Mouse (Mus musculus) liver, adult 2 months (tissue): ENCODE measurements around the gene Grin2c. TPM values are rescaled to one million over a fixed set of nuclear protein-coding genes. Genes with fewer than 3 reads are reported as not detected.

Source experiments
- DNase-seq: peaks from one replicate; pipeline ENCODE4 v3.0.0-alpha.2; 2011; ENCODE audit warnings: low read depth, low spot score; ENCODE audit errors: extremely low read depth
- H3K27ac ChIP-seq: fragments of 200-500 bp; replicated peaks from 2 replicates; pipeline ENCODE4 v1.5.1; 2012; ENCODE audit warnings: low read depth, mild to moderate bottlenecking, control low read depth, inconsistent platforms, low read length; ENCODE audit not compliant: insufficient read depth
- H3K27me3 ChIP-seq: fragments of 200-500 bp; 2 replicates; pipeline ENCODE4 v1.6.1; 2012; ENCODE audit warnings: mild to moderate bottlenecking, moderate library complexity, low read length, inconsistent platforms; ENCODE audit not compliant: control insufficient read depth, insufficient read depth
- H3K36me3 ChIP-seq: fragments of 200-500 bp; 2 replicates; pipeline ENCODE4 v1.6.1; 2012; ENCODE audit warnings: low read length, inconsistent platforms; ENCODE audit not compliant: control insufficient read depth, insufficient read depth
- H3K4me1 ChIP-seq: fragments of 200-500 bp; 2 replicates; pipeline ENCODE4 v1.6.1; 2011; ENCODE audit warnings: low read length; ENCODE audit not compliant: control insufficient read depth, insufficient read depth
- H3K4me3 ChIP-seq: fragments of 200-500 bp; 2 replicates; pipeline ENCODE4 v1.5.1; 2011; ENCODE audit warnings: low read depth, mild to moderate bottlenecking, control low read depth, low read length, moderate library complexity; ENCODE audit not compliant: insufficient read depth
- H3K79me2 ChIP-seq: fragments of 200-500 bp; 2 replicates; pipeline ENCODE4 v1.6.1; 2012; ENCODE audit warnings: inconsistent platforms, mild to moderate bottlenecking, low read length, moderate library complexity; ENCODE audit not compliant: control insufficient read depth, insufficient read depth
- H3K9ac ChIP-seq: fragments of 200-500 bp; 2 replicates; pipeline ENCODE4 v1.6.1; 2012; ENCODE audit warnings: low read depth, mild to moderate bottlenecking, control low read depth, inconsistent platforms, low read length
- CTCF ChIP-seq: fragments of 200-500 bp; IDR thresholded peaks from 2 replicates; pipeline ENCODE4 v1.5.1; 2011; ENCODE audit warnings: low read depth, low read length, control low read depth
- POLR2A ChIP-seq: fragments of 200-500 bp; IDR thresholded peaks from 2 replicates; pipeline ENCODE4 v1.6.1; 2011; ENCODE audit warnings: low read length, control low read depth; ENCODE audit not compliant: insufficient read depth; ENCODE audit errors: extremely low read depth
- WGBS: fragments of 180-500 bp; shearing (Covaris S2); methylation state at CpG from one replicate; pipeline ENCODE4 v1.1.7; 2018; 5-methylcytosine and 5-hydroxymethylcytosine counted together
- polyA plus RNA-seq: library from polyadenylated mRNA; depleted of rRNA; stranded (reverse); fragments of >200 nt; gene quantifications from 2 replicates; pipeline ENCODE4 v1.2.3, GENCODE M21; 2012
- total RNA-seq: library from RNA; depleted of rRNA; stranded (reverse); fragments of >200 nt; gene quantifications from 2 replicates; pipeline ENCODE4 v1.2.3, GENCODE M21; 2014

The Grin2c gene
- total and polyA plus RNA-seq, 2 experiments: 0.07 TPM; not detected in 1

DNA sequence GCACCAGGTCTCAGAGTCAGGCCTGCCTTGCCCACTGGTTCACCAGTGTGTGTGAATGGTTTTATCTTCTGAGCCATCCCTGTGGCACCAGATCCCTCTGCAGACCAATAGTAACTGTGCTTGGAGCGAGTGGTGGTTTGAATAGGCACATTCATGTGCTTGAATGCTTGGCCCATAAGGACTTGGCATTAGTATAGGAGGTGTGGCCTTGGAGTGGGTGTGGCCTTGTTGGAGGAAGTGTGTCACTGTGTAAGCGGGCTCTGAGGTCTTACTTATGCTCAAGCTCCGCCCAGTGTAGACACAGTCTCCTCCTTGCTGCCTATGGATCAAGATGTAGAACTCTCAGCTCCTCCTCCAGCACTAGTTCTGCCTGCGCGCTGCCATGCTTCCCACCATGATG, 20.3 kb upstream of the Grin2c start:
- no peak for TF ChIP-seq CTCF
- TF ChIP-seq POLR2A: no peak
- WGBS: 79% methylated on average over 5 of the region's 5 CpGs
- peak; percentile 58 for DNase-seq
- Histone ChIP-seq H3K27ac (no peak overlapping the region), H3K79me2 (peaks cover 16% of the 10 kb centered on the region; the same call in 1 of the 2 replicates), H3K4me3 (no peak overlapping the region), H3K4me1 (peaks cover 19% of the 10 kb centered on the region), H3K36me3 (peaks cover 20% of the 10 kb centered on the region; the same call in 1 of the 2 replicates), H3K27me3 (no peaks in the 10 kb centered on the region), H3K9ac (no peak overlapping the region)

DNA sequence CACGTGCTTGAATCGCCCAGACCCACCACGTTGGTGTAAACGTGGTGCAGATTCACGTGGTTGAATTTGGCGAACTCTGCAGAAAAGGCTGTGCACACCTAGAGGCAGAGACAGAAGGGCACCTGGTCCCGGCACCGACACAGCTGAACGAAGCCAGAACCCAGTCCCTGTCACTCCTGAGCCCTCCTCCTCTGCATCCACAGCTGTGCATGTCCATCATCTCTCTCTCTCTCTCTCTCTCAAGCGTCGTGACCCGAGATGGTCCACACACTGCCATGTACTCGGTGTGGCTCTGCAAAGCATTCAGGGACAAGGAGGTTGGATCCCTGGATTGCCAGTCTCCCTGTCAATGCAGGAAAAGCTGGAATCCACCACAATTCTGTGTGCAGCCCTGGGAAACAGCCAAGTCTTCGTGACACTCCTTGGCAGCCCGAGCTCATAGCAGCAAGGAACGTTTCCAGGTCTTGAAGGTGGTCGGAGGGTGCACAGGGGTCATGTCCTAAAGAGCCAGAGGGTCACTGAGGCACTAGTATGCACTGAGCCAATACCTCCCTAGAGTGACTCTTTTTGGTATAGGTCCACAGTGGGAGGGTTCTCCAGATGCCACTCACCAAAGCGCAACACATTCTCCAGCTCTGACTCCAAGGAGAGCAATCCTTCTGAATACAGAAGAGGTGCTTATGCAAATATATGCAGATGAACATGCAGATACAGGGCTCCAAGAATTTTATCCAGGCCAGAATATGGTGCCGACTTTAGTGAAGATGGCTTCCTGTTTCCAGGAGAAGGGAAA, 19.4 kb upstream of the Grin2c start:
- Histone ChIP-seq H3K4me1 (peaks cover 10% of the 10 kb centered on the region), H3K27ac (no peak overlapping the region), H3K36me3 (peaks cover 20% of the 10 kb centered on the region; the same call in 1 of the 2 replicates), H3K79me2 (peaks cover 11% of the 10 kb centered on the region; the same call in 1 of the 2 replicates), H3K9ac (no peak overlapping the region), H3K4me3 (no peak overlapping the region), H3K27me3 (no peaks in the 10 kb centered on the region)
- 84% methylated on average over 19 of the region's 19 CpGs for WGBS
- TF ChIP-seq CTCF (no peak), POLR2A (no peak)
- no peak for DNase-seq

GRCm38 (mm10) chr11:115285282-115285681, 18.2 kb upstream of the Grin2c start:
- Histone ChIP-seq H3K36me3 (peaks cover 17% of the 10 kb centered on the region; the same call in 1 of the 2 replicates), H3K4me1 (peaks cover 2% of the 10 kb centered on the region; the same call in 1 of the 2 replicates), H3K4me3 (no peak overlapping the region), H3K79me2 (peaks cover 6% of the 10 kb centered on the region; the same call in 1 of the 2 replicates), H3K9ac (peak overlapping the region; percentile 19; the same call in 1 of the 2 replicates), H3K27me3 (no peaks in the 10 kb centered on the region), H3K27ac (no peak overlapping the region)
- DNase-seq: no peak
- WGBS: 68% methylated on average over 4 of the region's 4 CpGs
- TF ChIP-seq CTCF (no peak), POLR2A (no peak)

DNA sequence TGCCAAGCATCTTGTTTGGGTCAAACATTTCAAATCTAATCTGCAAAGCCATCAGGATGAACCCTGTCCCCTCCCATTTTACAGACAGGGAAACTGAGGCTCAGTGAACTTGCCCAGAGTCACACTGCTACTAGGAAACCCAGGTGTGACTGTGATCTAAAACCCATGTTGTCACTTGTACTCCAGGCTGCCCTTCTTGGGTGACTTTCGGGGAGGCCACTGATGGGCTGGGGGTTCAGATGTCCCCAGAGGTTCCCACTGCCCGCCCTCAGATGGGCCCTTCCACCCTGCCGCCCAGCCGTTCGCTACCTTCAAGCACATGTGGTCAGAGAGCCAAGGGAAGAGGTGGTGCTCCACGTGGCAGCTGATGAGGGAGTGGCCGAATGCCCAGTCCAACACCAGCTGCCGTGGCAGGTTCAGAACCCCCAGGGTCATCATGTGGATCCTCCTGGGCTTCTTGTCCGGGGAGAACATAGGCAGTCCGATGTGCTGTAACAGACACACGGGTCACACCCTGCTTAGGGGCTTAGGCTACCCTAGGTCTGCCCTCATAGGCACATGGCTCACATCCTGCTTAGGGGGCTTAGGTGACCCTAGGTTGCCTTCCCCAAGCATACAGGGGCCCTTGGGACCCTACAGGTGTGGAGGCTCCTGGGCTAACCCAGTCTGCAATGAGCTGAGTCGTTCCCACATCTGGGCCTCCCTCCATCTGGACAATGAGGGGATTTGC, 17.0 kb upstream of the Grin2c start:
- Histone ChIP-seq H3K27ac (no peak overlapping the region), H3K27me3 (no peaks in the 10 kb centered on the region), H3K79me2 (no peaks in the 10 kb centered on the region), H3K4me1 (no peaks in the 10 kb centered on the region), H3K9ac (no peak overlapping the region), H3K4me3 (no peak overlapping the region), H3K36me3 (peaks cover 17% of the 10 kb centered on the region; the same call in 1 of the 2 replicates)
- TF ChIP-seq POLR2A (no peak), CTCF (no peak)
- no peak for DNase-seq
- WGBS: 89% methylated on average over 12 of the region's 12 CpGs

GRCm38 (mm10) chr11:115283486-115283765, 16.4 kb upstream of the Grin2c start:
- 88% methylated on average over 9 of the region's 9 CpGs for WGBS
- Histone ChIP-seq H3K79me2 (no peaks in the 10 kb centered on the region), H3K4me3 (no peak overlapping the region), H3K9ac (no peak overlapping the region), H3K27me3 (no peaks in the 10 kb centered on the region), H3K27ac (no peak overlapping the region), H3K4me1 (no peaks in the 10 kb centered on the region), H3K36me3 (peaks cover 17% of the 10 kb centered on the region; the same call in 1 of the 2 replicates)
- no peak for DNase-seq
- TF ChIP-seq POLR2A (no peak), CTCF (no peak)
